Mouse (Mus musculus) small intestine, adult 2 months (tissue): ENCODE measurements around the gene BC024978.

Experiments used
- CTCF ChIP-seq: fragments of 200-500 bp; IDR thresholded peaks from 2 replicates; pipeline ENCODE4 v1.5.1; 2012; ENCODE audit warnings: low read depth, mild to moderate bottlenecking, control low read depth, inconsistent platforms, low read length, moderate library complexity, mixed read lengths; ENCODE audit not compliant: insufficient replicate concordance, insufficient read length; ENCODE audit errors: extremely low read depth
- POLR2A ChIP-seq: fragments of 200-500 bp; IDR thresholded peaks from 2 replicates; pipeline ENCODE4 v1.6.1; 2012; ENCODE audit warnings: low read depth, mild to moderate bottlenecking, control low read depth, inconsistent platforms, low read length, moderate library complexity

DNA sequence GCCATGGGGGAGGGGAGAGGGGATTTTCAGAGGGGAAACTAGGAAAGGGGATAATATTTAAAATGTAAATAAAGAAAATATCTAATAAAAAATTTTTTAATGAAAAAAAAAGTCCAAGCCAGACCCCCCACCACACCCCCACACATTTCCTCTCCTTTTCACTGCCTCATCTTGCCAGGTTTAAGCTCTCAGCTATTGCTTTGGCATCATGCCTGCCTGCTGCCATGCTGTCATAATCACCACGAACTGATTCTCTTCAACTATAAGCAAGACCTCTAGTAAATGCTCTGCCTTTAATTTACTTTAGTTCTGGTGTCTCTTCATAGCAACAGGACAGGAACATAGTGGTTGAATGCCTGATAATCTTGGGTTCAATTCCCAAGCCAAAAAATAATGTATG is 13.1 kb upstream of the BC024978 start:
- TF ChIP-seq CTCF (no peak), POLR2A (no peak)
